Mouse (Mus musculus) embryonic fibroblast, embryonic 13.5 days (primary cell): ENCODE measurements around the gene Sphk2.

ENCODE experiments used
- CTCF ChIP-seq: IDR thresholded peaks from 2 replicates; pipeline ENCODE4 v1.5.1; 2011; ENCODE audit warnings: mild to moderate bottlenecking, control low read depth, low read length, moderate library complexity, borderline replicate concordance; ENCODE audit not compliant: insufficient read depth
- POLR2A ChIP-seq: IDR thresholded peaks from 2 replicates; pipeline ENCODE4 v1.6.1; 2011; ENCODE audit warnings: low read depth, mild to moderate bottlenecking, control low read depth, low read length, moderate library complexity

DNA sequence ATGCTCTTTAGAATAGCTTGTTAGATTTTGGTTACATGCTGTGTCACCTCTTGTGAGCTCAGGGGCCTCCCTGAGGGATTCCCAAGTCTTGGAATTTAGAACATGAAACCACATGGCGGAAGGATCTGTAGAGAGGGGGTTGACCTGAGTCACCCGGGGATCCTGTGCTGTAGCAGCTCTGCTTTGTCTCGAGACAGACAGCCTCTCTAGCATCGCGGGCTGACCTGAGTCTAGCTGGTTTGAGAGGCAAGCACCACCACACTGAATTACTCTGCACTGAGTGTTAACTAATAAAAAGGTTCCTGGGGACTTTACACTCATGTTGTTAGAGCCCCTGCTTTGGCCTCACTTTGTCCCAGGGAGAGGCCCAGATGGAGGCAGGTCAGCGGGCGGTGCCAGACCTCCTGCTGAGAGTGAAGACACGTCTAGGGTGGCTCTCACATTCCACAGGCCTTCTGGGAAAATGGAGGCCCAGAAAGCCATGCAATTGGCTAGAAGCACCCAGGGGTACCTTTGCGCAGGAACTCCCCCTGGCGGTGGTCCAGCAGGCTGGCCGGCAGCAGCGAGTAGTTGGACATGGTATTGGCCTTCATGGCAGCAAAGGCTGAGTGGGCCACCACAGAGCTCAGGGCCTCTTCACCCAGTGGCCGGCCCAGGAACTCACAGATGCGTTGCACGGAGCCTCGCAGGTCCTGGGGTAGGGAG is 13.1 kb upstream of the Sphk2 start:
- TF ChIP-seq CTCF = no peak
- TF ChIP-seq POLR2A = no peak
